In the genomic region with DNA sequence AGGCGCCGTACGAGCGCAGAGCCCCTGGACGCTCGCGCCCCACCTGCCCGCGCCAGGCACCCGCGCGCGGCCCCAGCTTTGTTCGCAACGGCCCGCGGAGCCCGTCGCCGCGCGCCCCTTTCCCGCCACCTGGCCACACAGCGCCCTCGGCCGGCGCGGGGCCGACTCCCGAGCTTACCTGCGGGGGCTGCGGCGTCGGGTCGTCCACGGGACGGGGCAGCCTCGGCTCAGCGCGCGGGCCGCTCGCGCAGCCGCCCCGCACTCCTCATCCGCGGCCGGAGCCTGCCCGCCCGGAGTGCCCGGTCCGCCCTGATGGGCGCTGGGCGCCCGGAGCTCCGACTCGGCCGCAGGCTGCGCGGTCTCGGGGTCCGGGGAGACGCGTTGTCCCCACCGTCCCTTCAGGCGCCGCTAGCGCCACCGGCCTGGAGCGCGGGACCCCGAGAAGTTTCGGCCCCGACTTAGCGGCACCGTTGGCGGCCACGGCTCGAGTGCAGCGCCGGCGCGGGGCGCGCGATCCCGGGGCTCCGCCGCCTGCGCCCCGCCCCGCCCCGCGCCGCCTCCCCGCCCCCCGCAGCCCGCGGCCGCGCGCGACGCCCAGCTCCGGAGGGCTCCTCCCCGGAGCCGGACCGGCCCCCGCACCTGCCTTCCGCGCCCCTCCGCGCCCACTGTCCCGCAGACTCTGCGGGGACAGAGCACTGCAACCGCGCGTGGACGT, we compare ENCODE assay signal across 7 mouse cellular contexts. TPM values are rescaled to one million over a fixed set of nuclear protein-coding genes. Genes with fewer than 3 reads are reported as not detected.
DNase-seq lines count a peak whose midpoint lies in the region; ATAC-seq and TF ChIP-seq lines count a peak whose summit lies in the region.

Wnt5b (minus strand) TSS at position 545 of the 715 bp plus-strand sequence.

- no peak for TF ChIP-seq POLR2A in limb, embryonic 14.5 days (IDR thresholded peaks at IDR 0.05; ENCODE audit: borderline replicate concordance, extremely low read depth, insufficient read depth, insufficient read length)

- peaks cover 21% of the 10 kb centered on the region for H3K27me3 ChIP-seq in lung, embryonic 14.5 days (ENCODE audit: insufficient read depth, low read length)
- H3K27me3 ChIP-seq in heart, embryonic 14.5 days (ENCODE audit: control insufficient read depth, insufficient read depth, low read length), result peaks cover 27% of the 10 kb centered on the region
- no peaks in the 10 kb centered on the region for H3K27me3 ChIP-seq in limb, embryonic 14.5 days (ENCODE audit: control insufficient read depth, insufficient read depth, low read length)
- peaks cover 16% of the 10 kb centered on the region for H3K27me3 ChIP-seq in neural tube, embryonic 15.5 days (replicated peaks)

- H3K27ac ChIP-seq in lung, embryonic 14.5 days (ENCODE audit: low read depth), result no peak within 1 kb of the TSS
- peak within 1 kb of the TSS in 1 of 2 experiments; percentile 15; a peak in 2 of 4 replicates for H3K27ac ChIP-seq in heart, embryonic 14.5 days (replicated peaks in 1 of 2; ENCODE audit: control insufficient read depth in 1 of 2, insufficient read depth in 1 of 2, low read depth in 2 of 2, low read length in 2 of 2)
- H3K27ac ChIP-seq in limb, embryonic 14.5 days (replicated peaks; ENCODE audit: low read depth, low read length), result peak within 1 kb of the TSS; percentile 52; the same call in 1 of the 2 replicates
- no peak within 1 kb of the TSS for H3K27ac ChIP-seq in neural tube, embryonic 15.5 days (replicated peaks)

- no peaks in the 10 kb centered on the region for H3K9me3 ChIP-seq in lung, embryonic 14.5 days (ENCODE audit: low read depth, low read length)
- H3K9me3 ChIP-seq in heart, embryonic 14.5 days (ENCODE audit: control insufficient read depth, low read length), result no peaks in the 10 kb centered on the region
- H3K9me3 ChIP-seq in limb, embryonic 14.5 days (ENCODE audit: control insufficient read depth, low read length), result no peaks in the 10 kb centered on the region
- H3K9me3 ChIP-seq in neural tube, embryonic 15.5 days (replicated peaks), result 0 out of 2 replicates have a peak, but pooled peaks cover 3% of the 10 kb centered on the region

- DNase-seq in lung, embryonic 14.5 days, result peak; percentile 43
- DNase-seq in lung, adult 18-20 months, result no peak
- peak; percentile 48 for DNase-seq in embryo, embryonic 10 days (ENCODE audit: low spot score)
- DNase-seq in limb, embryonic 14.5 days (ENCODE audit: low spot score), result no peak

- no peaks in the 10 kb centered on the region for H3K36me3 ChIP-seq in lung, embryonic 14.5 days (ENCODE audit: insufficient read depth)
- H3K36me3 ChIP-seq in heart, embryonic 14.5 days (ENCODE audit: control insufficient read depth, insufficient read depth, low read length), result no peaks in the 10 kb centered on the region
- H3K36me3 ChIP-seq in limb, embryonic 14.5 days (ENCODE audit: control insufficient read depth, insufficient read depth, low read length), result no peaks in the 10 kb centered on the region
- no peaks in the 10 kb centered on the region for H3K36me3 ChIP-seq in neural tube, embryonic 15.5 days

- WGBS in lung, embryonic 14.5 days, result under 1% methylated on average over 115 of the region's 120 CpGs
- under 1% methylated on average over 90 of the region's 120 CpGs for WGBS in heart, embryonic 14.5 days
- under 1% methylated on average over 37 of the region's 120 CpGs for WGBS in limb, embryonic 14.5 days
- WGBS in neural tube, embryonic 15.5 days, result under 1% methylated on average over 106 of the region's 120 CpGs

- peak within 1 kb of the TSS; percentile 97 for H3K4me2 ChIP-seq in lung, embryonic 14.5 days
- peak within 1 kb of the TSS; percentile 94 for H3K4me2 ChIP-seq in heart, embryonic 14.5 days (ENCODE audit: low read length)
- H3K4me2 ChIP-seq in limb, embryonic 14.5 days (replicated peaks; ENCODE audit: low read depth, low read length, severe bottlenecking), result peak within 1 kb of the TSS; percentile 88
- H3K4me2 ChIP-seq in neural tube, embryonic 15.5 days, result peak within 1 kb of the TSS; percentile 96

- H3K4me1 ChIP-seq in lung, embryonic 14.5 days (ENCODE audit: insufficient read depth), result no peaks in the 10 kb centered on the region
- peaks cover 0 to 4% of the 10 kb centered on the region in 2 experiments; a peak in 2 of 4 replicates for H3K4me1 ChIP-seq in heart, embryonic 14.5 days (ENCODE audit: control insufficient read depth in 2 of 2, insufficient read depth in 2 of 2, low read length in 2 of 2)
- H3K4me1 ChIP-seq in limb, embryonic 14.5 days (ENCODE audit: control insufficient read depth, insufficient read depth, low read length), result peaks cover 6% of the 10 kb centered on the region; the same call in 1 of the 2 replicates
- peaks cover 13% of the 10 kb centered on the region for H3K4me1 ChIP-seq in neural tube, embryonic 15.5 days

- H3K9ac ChIP-seq in lung, embryonic 14.5 days, result peak within 1 kb of the TSS; percentile 68
- H3K9ac ChIP-seq in heart, embryonic 14.5 days (ENCODE audit: low read length), result peak within 1 kb of the TSS; percentile 81
- peak within 1 kb of the TSS; percentile 84 for H3K9ac ChIP-seq in limb, embryonic 14.5 days (ENCODE audit: low read depth, low read length, severe bottlenecking)
- peak within 1 kb of the TSS; percentile 47 for H3K9ac ChIP-seq in neural tube, embryonic 15.5 days (replicated peaks)

- peak; percentile 64 for ATAC-seq in lung, embryonic 14.5 days (ENCODE audit: insufficient read depth)
- ATAC-seq in heart, embryonic 14.5 days (ENCODE audit: insufficient number of reproducible peaks, insufficient read depth, low FRiP score, low read depth), result peak; percentile 44
- peak; percentile 86 for ATAC-seq in limb, embryonic 14.5 days (ENCODE audit: low FRiP score, low read depth)
- ATAC-seq in neural tube, embryonic 15.5 days (ENCODE audit: low FRiP score), result peak; percentile 75
- ATAC-seq in inflammation-experienced regulatory T-cells, adult 6 months, result no peak

- H3K4me3 ChIP-seq in lung, embryonic 14.5 days (ENCODE audit: low read depth, low read length), result peak within 1 kb of the TSS; percentile 65
- H3K4me3 ChIP-seq in heart, embryonic 14.5 days (ENCODE audit: control insufficient read depth in 1 of 2, insufficient read depth in 1 of 2, low read depth in 1 of 2, low read length in 2 of 2), result peak within 1 kb of the TSS; percentile 77 to 90
- peak within 1 kb of the TSS; percentile 79 for H3K4me3 ChIP-seq in limb, embryonic 14.5 days (replicated peaks; ENCODE audit: low read length)
- H3K4me3 ChIP-seq in neural tube, embryonic 15.5 days (replicated peaks), result peak within 1 kb of the TSS; percentile 64

- TF ChIP-seq CTCF in lung, embryonic 14.5 days (IDR thresholded peaks at IDR 0.05; ENCODE audit: low read depth), result no peak

RNA-seq across cellular contexts. Expression of gene Wnt5b, which starts in this region (rescaled TPM):
- 6.8 and 7.4 TPM in 2 replicates for polyA plus RNA-seq in lung, embryonic 14.5 days (2014; fragmentation: Nextera tagmentation; extraction: Ambion mirVana)
- 7.6 and 8.6 TPM in 2 replicates for polyA plus RNA-seq in heart, embryonic 14.5 days (2014; fragmentation: Nextera tagmentation; extraction: Ambion mirVana)
- 13.3 and 15.9 TPM in 2 replicates for polyA plus RNA-seq in limb, embryonic 14.5 days (2012; rRNA removed)
- 17.5 and 20.1 TPM in 2 replicates for polyA plus RNA-seq in limb, embryonic 14.5 days (2014; fragmentation: Nextera tagmentation; extraction: Ambion mirVana)
- 3.6 and 5.2 TPM in 2 replicates for polyA plus RNA-seq in neural tube, embryonic 15.5 days (2015; fragmentation: Nextera tagmentation; extraction: Ambion mirVana)
- under 1 TPM in 1 of 3 experiments, not detected in 2; 0.16 TPM for polyA plus RNA-seq in inflammation-experienced regulatory T-cells, adult 6 months (2017; shearing (Covaris generic))

Comparison
In these comparisons a context has a peak if more than half of its experiments do, and no peak if none do; other contexts are left out.
1. DNase-seq: peak in lung, embryonic 14.5 days (single experiment) and embryo, embryonic 10 days (single experiment); none in lung, adult 18-20 months (0 of 2) and limb, embryonic 14.5 days (single experiment).
2. Peak in every context shown above with its lines, with median percentiles within 50 percentile points of each other: H3K4me2 ChIP-seq, H3K4me3 ChIP-seq and H3K9ac ChIP-seq.